Mouse (Mus musculus): ENCODE measurements around the gene Tmem189.

DNA sequence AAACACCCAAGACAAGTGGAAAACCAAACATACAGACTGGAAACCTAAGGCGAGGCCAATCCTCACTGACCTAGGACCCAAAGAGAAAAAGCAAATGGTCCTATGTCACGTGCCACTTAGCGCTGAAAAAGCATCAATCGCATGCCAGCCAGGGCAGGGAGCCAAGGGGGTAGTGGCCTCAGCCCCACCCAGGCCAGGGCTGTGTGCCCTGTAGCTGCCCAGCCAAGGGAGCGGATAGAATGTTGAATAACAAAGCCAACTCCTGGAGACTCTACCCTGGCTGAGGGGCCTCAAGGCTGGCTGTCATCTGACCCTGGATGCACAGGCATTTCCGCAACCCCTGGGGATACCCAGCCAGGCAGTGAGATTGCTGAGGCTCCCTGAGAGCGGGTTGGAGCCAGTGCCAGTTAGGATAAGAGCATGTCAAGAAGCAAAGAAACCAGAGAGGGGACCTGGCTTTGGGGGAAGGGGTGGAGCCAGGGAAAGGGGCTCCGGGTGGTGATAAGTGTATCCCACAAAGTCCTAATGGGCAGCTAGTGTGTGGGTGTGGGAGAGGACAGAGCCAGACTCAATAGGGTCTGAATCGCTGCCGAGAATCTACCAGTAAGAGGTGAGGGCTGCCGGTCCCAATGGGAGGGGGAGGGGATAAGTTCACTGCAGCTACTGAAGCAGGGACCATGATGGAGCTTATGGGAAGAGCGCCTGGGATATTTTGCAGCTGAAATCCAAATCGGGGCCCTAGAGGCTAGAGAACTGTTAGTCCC is 29.6 kb downstream of the Tmem189 start:
- peak; percentile 6; the same call in 1 of the 2 replicates for TF ChIP-seq EP300 (IDR thresholded peaks at IDR 0.05)
- no peak for TF ChIP-seq CTCF (IDR thresholded peaks at IDR 0.05)
